Mouse (Mus musculus): Measurements from ENCODE around the gene Marveld1. TPM values are rescaled to one million over a fixed set of nuclear protein-coding genes. Genes with fewer than 3 reads are reported as not detected.

The Marveld1 gene
- polyA plus RNA-seq, 1 experiment from 2014 or later, result 8.9 TPM

GRCm38 (mm10) chr19:42136126-42136525, 11.1 kb upstream of the Marveld1 start:
- ATAC-seq (ENCODE audit: insufficient read depth, low FRiP score), result no peak
- no peaks in the 10 kb centered on the region for H3K27me3 ChIP-seq (ENCODE audit: control insufficient read depth, insufficient read depth, low read length)
- H3K9me3 ChIP-seq (replicated peaks; ENCODE audit: control insufficient read depth, low read length), result no peaks in the 10 kb centered on the region
- no peak overlapping the region for H3K4me2 ChIP-seq (ENCODE audit: low read depth, low read length)
- H3K27ac ChIP-seq (ENCODE audit: low read length), result no peak overlapping the region
- no peak overlapping the region for H3K9ac ChIP-seq (ENCODE audit: low read length)
- H3K4me3 ChIP-seq (replicated peaks; ENCODE audit: low read length), result no peak overlapping the region
- no peaks in the 10 kb centered on the region for H3K4me1 ChIP-seq (ENCODE audit: control insufficient read depth, insufficient read depth, low read length)
- WGBS, result 33% methylated on average over 5 of the region's 5 CpGs
- no peaks in the 10 kb centered on the region for H3K36me3 ChIP-seq (ENCODE audit: control insufficient read depth, insufficient read depth, low read length)

- Histone ChIP-seq H3K4me3 (replicated peaks; ENCODE audit: low read length) (no peak overlapping the region), H3K4me2 (ENCODE audit: low read depth, low read length) (no peak overlapping the region), H3K9ac (ENCODE audit: low read length) (no peak overlapping the region), H3K27me3 (ENCODE audit: control insufficient read depth, insufficient read depth, low read length) (no peaks in the 10 kb centered on the region), H3K36me3 (ENCODE audit: control insufficient read depth, insufficient read depth, low read length) (no peaks in the 10 kb centered on the region), H3K9me3 (replicated peaks; ENCODE audit: control insufficient read depth, low read length) (no peaks in the 10 kb centered on the region), H3K27ac (ENCODE audit: low read length) (no peak overlapping the region), H3K4me1 (ENCODE audit: control insufficient read depth, insufficient read depth, low read length) (no peaks in the 10 kb centered on the region)
- ATAC-seq (ENCODE audit: insufficient read depth, low FRiP score), result no peak
- WGBS, result 90% methylated on average over 4 of the region's 4 CpGs
Measured at GRCm38 (mm10) chr19:42137167-42137672, 10.0 kb upstream of the Marveld1 start.

GRCm38 (mm10) chr19:42138517-42139285, 8.5 kb upstream of the Marveld1 start:
- Histone ChIP-seq H3K9me3 (replicated peaks; ENCODE audit: control insufficient read depth, low read length) (no peaks in the 10 kb centered on the region), H3K36me3 (ENCODE audit: control insufficient read depth, insufficient read depth, low read length) (no peaks in the 10 kb centered on the region), H3K27me3 (ENCODE audit: control insufficient read depth, insufficient read depth, low read length) (no peaks in the 10 kb centered on the region), H3K4me3 (replicated peaks; ENCODE audit: low read length) (no peak overlapping the region), H3K4me2 (ENCODE audit: low read depth, low read length) (no peak overlapping the region), H3K9ac (ENCODE audit: low read length) (no peak overlapping the region), H3K4me1 (ENCODE audit: control insufficient read depth, insufficient read depth, low read length) (no peaks in the 10 kb centered on the region), H3K27ac (ENCODE audit: low read length) (no peak overlapping the region)
- 83% methylated on average over 15 of the region's 15 CpGs for WGBS
- no peak for ATAC-seq (ENCODE audit: insufficient read depth, low FRiP score)

GRCm38 (mm10) chr19:42139724-42140517, 7.3 kb upstream of the Marveld1 start:
- no peaks in the 10 kb centered on the region for H3K9me3 ChIP-seq (replicated peaks; ENCODE audit: control insufficient read depth, low read length)
- 73% methylated on average over 5 of the region's 5 CpGs for WGBS
- H3K4me2 ChIP-seq (ENCODE audit: low read depth, low read length), result no peak overlapping the region
- no peaks in the 10 kb centered on the region for H3K27me3 ChIP-seq (ENCODE audit: control insufficient read depth, insufficient read depth, low read length)
- no peak overlapping the region for H3K4me3 ChIP-seq (replicated peaks; ENCODE audit: low read length)
- no peak overlapping the region for H3K27ac ChIP-seq (ENCODE audit: low read length)
- no peak overlapping the region for H3K9ac ChIP-seq (ENCODE audit: low read length)
- ATAC-seq (ENCODE audit: insufficient read depth, low FRiP score), result no peak; the same call in 1 of the 2 replicates
- no peaks in the 10 kb centered on the region for H3K4me1 ChIP-seq (ENCODE audit: control insufficient read depth, insufficient read depth, low read length)
- H3K36me3 ChIP-seq (ENCODE audit: control insufficient read depth, insufficient read depth, low read length), result no peaks in the 10 kb centered on the region

GRCm38 (mm10) chr19:42141998-42142397, 5.2 kb upstream of the Marveld1 start:
- ATAC-seq (ENCODE audit: insufficient read depth, low FRiP score), result no peak
- H3K4me3 ChIP-seq (replicated peaks; ENCODE audit: low read length), result no peak overlapping the region
- H3K4me1 ChIP-seq (ENCODE audit: control insufficient read depth, insufficient read depth, low read length), result peaks cover 5% of the 10 kb centered on the region; the same call in 1 of the 2 replicates
- no peak overlapping the region for H3K4me2 ChIP-seq (ENCODE audit: low read depth, low read length)
- H3K36me3 ChIP-seq (ENCODE audit: control insufficient read depth, insufficient read depth, low read length), result no peaks in the 10 kb centered on the region
- H3K9ac ChIP-seq (ENCODE audit: low read length), result no peak overlapping the region
- H3K27ac ChIP-seq (ENCODE audit: low read length), result no peak overlapping the region
- WGBS, result 73% methylated on average over 3 of the region's 3 CpGs
- no peaks in the 10 kb centered on the region for H3K27me3 ChIP-seq (ENCODE audit: control insufficient read depth, insufficient read depth, low read length)
- no peaks in the 10 kb centered on the region for H3K9me3 ChIP-seq (replicated peaks; ENCODE audit: control insufficient read depth, low read length)

GRCm38 (mm10) chr19:42142757-42143156, 4.4 kb upstream of the Marveld1 start:
- no peaks in the 10 kb centered on the region for H3K36me3 ChIP-seq (ENCODE audit: control insufficient read depth, insufficient read depth, low read length)
- WGBS, result 88% methylated on average over 2 of the region's 2 CpGs

GRCm38 (mm10) chr19:42144067-42144466, 3.1 kb upstream of the Marveld1 start:
- Histone ChIP-seq H3K27me3 (ENCODE audit: control insufficient read depth, insufficient read depth, low read length) (no peaks in the 10 kb centered on the region), H3K36me3 (ENCODE audit: control insufficient read depth, insufficient read depth, low read length) (no peaks in the 10 kb centered on the region), H3K4me1 (ENCODE audit: control insufficient read depth, insufficient read depth, low read length) (peaks cover 14% of the 10 kb centered on the region), H3K4me3 (replicated peaks; ENCODE audit: low read length) (no peak overlapping the region), H3K9me3 (replicated peaks; ENCODE audit: control insufficient read depth, low read length) (no peaks in the 10 kb centered on the region), H3K27ac (ENCODE audit: low read length) (no peak overlapping the region; the same call in 1 of the 2 replicates), H3K9ac (ENCODE audit: low read length) (no peak overlapping the region), H3K4me2 (ENCODE audit: low read depth, low read length) (no peak overlapping the region)
- no peak for ATAC-seq (ENCODE audit: insufficient read depth, low FRiP score)
- WGBS, result 47% methylated on average over 6 of the region's 6 CpGs

More at GRCm38 (mm10) chr19:42142757-42143156, 4.4 kb upstream of the Marveld1 start:
- Histone ChIP-seq H3K9ac (ENCODE audit: low read length) (no peak overlapping the region), H3K27ac (ENCODE audit: low read length) (no peak overlapping the region), H3K27me3 (ENCODE audit: control insufficient read depth, insufficient read depth, low read length) (no peaks in the 10 kb centered on the region), H3K4me3 (replicated peaks; ENCODE audit: low read length) (no peak overlapping the region), H3K9me3 (replicated peaks; ENCODE audit: control insufficient read depth, low read length) (no peaks in the 10 kb centered on the region), H3K4me2 (ENCODE audit: low read depth, low read length) (no peak overlapping the region), H3K4me1 (ENCODE audit: control insufficient read depth, insufficient read depth, low read length) (peaks cover 6% of the 10 kb centered on the region; the same call in 1 of the 2 replicates)
- no peak for ATAC-seq (ENCODE audit: insufficient read depth, low FRiP score)

GRCm38 (mm10) chr19:42144541-42145167, 2.5 kb upstream of the Marveld1 start:
- Histone ChIP-seq H3K9ac (ENCODE audit: low read length) (0 out of 2 replicates have a peak overlapping the region, but pooled peaks have one; percentile 44), H3K9me3 (replicated peaks; ENCODE audit: control insufficient read depth, low read length) (no peaks in the 10 kb centered on the region), H3K4me3 (replicated peaks; ENCODE audit: low read length) (no peak overlapping the region), H3K27ac (ENCODE audit: low read length) (peak overlapping the region; percentile 46), H3K4me2 (ENCODE audit: low read depth, low read length) (peak overlapping the region; percentile 26), H3K36me3 (ENCODE audit: control insufficient read depth, insufficient read depth, low read length) (no peaks in the 10 kb centered on the region), H3K27me3 (ENCODE audit: control insufficient read depth, insufficient read depth, low read length) (no peaks in the 10 kb centered on the region), H3K4me1 (ENCODE audit: control insufficient read depth, insufficient read depth, low read length) (peaks cover 20% of the 10 kb centered on the region)
- no peak for ATAC-seq (ENCODE audit: insufficient read depth, low FRiP score)
- WGBS, result 22% methylated on average over 8 of the region's 8 CpGs

Data from stomach, embryonic 16.5 days (tissue).